Mouse (Mus musculus): ENCODE measurements at regions not wholly inside any gene's neighbourhood (a gene's known extent, or its start where the extent isn't known, plus 50 kb on each side); places are given as distances from the start of the nearest gene placed in this dataset.

DNA sequence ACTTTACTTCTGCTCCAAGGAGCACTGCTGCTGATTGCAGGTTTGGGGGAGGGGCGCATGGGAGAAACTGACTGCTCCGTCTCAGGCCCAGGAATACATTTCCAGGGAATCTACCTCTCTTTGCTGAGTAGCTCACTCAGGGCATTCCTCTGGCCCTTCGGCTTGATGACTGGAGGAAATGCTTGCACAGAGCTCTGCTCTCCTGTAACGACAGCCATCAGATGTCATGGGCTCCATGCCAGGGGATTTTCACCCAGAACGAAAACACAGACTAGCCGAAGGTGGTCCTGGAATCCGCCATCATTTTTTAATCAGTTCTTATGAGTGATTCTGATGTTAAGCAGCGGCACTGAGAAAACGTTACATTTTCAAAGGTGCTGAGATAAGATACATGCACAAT, 119.2 kb downstream of the Polr2m start:
- no peak for TF ChIP-seq CTCF (IDR thresholded peaks at IDR 0.05; ENCODE audit: extremely low read depth, insufficient read depth, low read length)
- TF ChIP-seq POLR2A (IDR thresholded peaks at IDR 0.05; ENCODE audit: extremely low read depth, insufficient read depth, low read length) = no peak

Data from cortical plate, adult 2 months (tissue).